Mouse (Mus musculus) olfactory bulb, adult 2 months (tissue): Measurements from ENCODE around the gene Npr3.

Source experiments
- CTCF ChIP-seq: fragments of 200-500 bp; IDR thresholded peaks from 2 replicates; pipeline ENCODE4 v1.5.1; 2012; ENCODE audit warnings: low read depth, mild to moderate bottlenecking, low read length, moderate library complexity; ENCODE audit not compliant: insufficient read depth
- POLR2A ChIP-seq: fragments of 200-500 bp; IDR thresholded peaks from 2 replicates; pipeline ENCODE4 v1.6.1; 2012; ENCODE audit warnings: mild to moderate bottlenecking, low read depth, low read length, moderate library complexity; ENCODE audit not compliant: insufficient read depth

GRCm38 (mm10) chr15:11893969-11894368 lies 13.1 kb downstream of the Npr3 start:
- TF ChIP-seq POLR2A (no peak), CTCF (no peak)
